Mouse (Mus musculus) olfactory bulb, adult 2 months (tissue): ENCODE results near the gene Nfkbie.

Experiments
- CTCF ChIP-seq: fragments of 200-500 bp; IDR thresholded peaks from 2 replicates; pipeline ENCODE4 v1.5.1; 2012; ENCODE audit warnings: low read depth, mild to moderate bottlenecking, low read length, moderate library complexity; ENCODE audit not compliant: insufficient read depth
- POLR2A ChIP-seq: fragments of 200-500 bp; IDR thresholded peaks from 2 replicates; pipeline ENCODE4 v1.6.1; 2012; ENCODE audit warnings: mild to moderate bottlenecking, low read depth, low read length, moderate library complexity; ENCODE audit not compliant: insufficient read depth

DNA sequence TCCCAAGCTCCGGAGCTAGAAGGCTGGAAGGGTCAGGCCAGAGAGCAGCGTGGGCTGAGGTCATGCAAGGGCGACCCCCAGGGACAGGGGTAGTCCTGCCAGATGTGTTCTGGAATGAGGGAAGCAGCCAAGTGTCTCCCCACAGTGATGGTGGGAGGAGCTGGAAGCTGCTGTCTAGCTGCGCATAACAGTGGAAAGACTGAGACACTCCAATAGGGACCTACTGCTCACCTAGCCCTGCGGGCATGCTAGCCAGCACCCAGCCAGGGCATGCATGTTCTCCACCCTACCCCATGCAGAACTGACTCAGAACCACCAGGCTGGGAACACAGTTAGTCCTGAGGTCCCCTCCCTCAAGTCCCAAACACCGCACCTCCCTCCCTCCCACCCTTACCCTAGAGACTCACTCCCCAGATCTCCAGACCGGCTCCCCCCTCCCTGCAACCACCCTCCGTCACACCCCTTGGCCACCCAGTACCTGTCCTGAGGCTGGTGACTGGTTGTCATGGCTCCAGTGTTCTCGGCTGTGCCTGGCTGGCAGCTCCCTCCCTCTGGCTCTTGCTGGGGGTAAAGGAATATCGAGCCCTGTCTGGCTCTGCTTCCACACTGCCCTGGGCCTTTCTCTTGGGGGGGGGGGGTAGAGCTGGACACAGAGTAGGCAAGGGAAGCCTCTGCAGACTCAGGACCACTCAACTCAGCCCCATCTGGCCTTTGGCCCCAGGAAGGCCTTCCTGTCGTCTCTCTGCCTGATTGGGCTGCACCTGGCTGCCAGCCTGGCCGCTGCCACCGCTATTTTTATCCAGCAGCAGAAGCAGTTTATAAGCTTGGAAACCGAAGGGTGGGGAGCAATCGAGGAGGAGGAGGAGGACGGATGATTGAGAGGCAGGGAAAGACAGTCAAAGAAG is 36.5 kb downstream of the Nfkbie start:
- TF ChIP-seq CTCF (no peak), POLR2A (no peak)
